Mouse (Mus musculus): ENCODE results near the gene Kctd15. TPM values are rescaled to one million over a fixed set of nuclear protein-coding genes. Genes with fewer than 3 reads are reported as not detected.

The Kctd15 gene
- polyA plus RNA-seq, 1 experiment: 25.0 TPM

DNA sequence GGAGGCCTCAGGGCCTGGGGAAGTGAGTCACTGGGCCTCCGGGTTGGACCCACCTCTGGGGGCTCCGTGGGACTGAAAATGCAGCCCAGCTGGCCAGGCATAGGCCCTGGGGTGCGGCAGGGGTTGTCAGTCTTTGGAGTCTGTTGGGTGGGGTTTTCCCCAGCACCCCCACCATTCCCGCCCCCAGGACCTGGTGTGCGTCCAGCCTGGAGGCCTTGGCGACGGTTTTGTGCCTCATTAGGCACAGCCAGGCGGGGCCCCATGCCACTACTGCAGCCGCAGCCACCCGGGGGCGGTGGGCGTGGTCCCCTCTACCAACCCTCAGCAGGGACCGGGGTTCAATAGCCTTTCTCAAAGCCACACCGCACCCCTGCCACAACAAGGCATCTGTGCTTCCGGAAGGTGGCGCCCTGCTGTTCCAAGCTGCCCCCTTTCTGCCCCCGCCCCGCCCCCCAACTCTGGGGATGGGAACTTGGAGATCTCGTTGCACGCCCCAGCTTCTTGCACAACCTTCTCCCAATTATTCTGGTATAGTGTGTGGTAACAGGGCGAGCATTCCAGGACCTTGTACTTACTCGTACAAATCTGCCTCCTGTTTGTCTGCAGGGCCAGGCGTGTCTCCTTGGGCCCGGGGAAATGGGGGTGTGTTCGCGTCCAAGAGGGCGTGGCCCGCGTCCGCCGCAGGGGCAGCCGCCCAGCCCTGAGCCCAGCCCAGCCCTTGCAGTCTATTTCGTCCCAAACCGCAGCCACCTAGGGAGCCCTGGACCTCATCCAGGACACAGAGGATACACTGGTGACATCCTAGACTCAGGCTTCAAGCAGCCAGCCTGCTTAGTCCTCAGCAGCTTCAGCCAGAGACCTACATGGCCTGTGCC, 26.1 kb downstream of the Kctd15 start:
- peak; percentile 8 to 40 for DNase-seq (ENCODE audit: extremely low spot score in 1 of 2, low spot score in 1 of 2)

DNA sequence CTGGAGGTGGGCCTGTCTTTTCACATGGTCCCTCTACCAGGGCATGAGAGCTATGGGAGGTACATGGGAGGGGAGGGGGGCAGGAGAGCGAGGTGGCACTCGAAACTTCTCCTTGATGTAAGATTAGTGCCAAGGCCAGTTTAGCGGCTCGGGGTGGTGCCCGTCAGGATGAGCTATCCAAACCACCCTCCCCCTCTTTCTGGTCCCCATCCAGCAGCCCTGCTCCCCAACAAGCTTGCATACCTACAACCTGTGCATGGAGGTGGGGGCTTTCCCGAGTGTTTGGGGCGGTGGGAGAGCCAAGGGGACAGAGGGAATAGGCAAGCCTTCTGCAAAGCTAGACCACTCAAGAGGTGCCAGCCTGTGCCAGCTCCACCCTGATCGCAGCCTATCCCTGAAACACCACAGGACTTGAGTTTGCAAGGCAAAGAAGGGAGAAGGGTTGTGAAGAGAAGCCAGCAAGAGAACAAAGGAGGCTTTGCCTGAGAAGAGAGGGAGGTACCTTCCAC, 26.8 kb downstream of the Kctd15 start:
- DNase-seq (ENCODE audit: extremely low spot score in 1 of 2, low spot score in 1 of 2): no peak

GRCm38 (mm10) chr7:34620411-34620810, 36.1 kb downstream of the Kctd15 start:
- no peak for DNase-seq (ENCODE audit: extremely low spot score in 1 of 2, low spot score in 1 of 2)

- no peak for DNase-seq (ENCODE audit: extremely low spot score in 1 of 2, low spot score in 1 of 2)
Measured at GRCm38 (mm10) chr7:34618141-34618890, 38.2 kb downstream of the Kctd15 start.

DNA sequence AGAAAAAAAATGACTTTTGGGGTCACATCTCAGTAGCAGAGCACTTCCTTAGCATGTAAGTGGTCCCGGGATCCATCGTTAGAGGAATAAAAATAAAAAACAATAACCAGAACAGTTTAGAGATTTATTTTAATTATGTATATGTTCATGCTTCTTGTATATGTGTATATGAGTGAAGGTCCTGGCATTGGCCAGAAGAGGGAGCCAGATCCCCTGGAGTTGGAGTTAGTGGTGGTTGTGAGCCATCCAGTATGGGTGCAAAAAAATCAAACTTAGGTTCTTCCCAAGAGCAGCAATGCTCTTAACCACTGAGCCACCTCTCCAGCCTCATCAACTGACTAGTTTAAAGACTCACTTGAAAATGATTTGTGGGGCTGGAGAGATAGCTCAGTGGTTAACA, 40.3 kb downstream of the Kctd15 start:
- no peak for DNase-seq (ENCODE audit: extremely low spot score in 1 of 2, low spot score in 1 of 2)

- DNase-seq (ENCODE audit: extremely low spot score in 1 of 2, low spot score in 1 of 2): no peak
Measured at GRCm38 (mm10) chr7:34610445-34610844, 46.1 kb downstream of the Kctd15 start.

DNA sequence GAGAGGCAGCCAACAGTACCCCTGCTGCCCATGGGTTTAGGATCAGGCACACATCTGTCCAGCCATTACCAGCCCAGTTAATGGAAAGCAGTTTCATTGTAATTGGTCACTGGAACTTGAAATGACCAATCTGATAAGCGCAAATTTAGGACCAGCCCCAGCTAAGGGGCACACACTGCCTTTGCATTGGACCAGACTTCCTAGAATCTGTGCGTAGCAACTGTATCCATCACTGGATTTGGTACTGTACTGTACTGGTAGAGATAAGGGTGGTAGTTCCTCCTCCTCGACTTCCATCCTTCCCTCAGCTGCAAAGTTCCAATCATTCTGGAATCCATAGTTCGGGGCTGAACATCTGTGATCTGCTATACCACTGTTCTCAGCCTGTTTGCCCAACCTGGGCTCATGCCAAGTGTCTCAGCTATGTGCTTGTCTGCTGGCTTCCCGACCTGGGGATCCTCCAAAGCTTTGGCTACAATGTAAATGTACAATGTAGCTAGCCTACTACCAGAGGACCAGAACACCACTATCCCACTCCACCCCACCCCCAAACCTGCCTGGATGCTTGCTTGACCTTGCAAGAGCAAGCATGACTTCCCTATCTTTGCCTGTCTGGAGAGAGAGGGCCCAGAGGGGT, 49.1 kb downstream of the Kctd15 start:
- no peak for DNase-seq (ENCODE audit: extremely low spot score in 1 of 2, low spot score in 1 of 2)

GRCm38 (mm10) chr7:34606729-34607128, 49.8 kb downstream of the Kctd15 start:
- DNase-seq (ENCODE audit: extremely low spot score in 1 of 2, low spot score in 1 of 2): no peak

DNA sequence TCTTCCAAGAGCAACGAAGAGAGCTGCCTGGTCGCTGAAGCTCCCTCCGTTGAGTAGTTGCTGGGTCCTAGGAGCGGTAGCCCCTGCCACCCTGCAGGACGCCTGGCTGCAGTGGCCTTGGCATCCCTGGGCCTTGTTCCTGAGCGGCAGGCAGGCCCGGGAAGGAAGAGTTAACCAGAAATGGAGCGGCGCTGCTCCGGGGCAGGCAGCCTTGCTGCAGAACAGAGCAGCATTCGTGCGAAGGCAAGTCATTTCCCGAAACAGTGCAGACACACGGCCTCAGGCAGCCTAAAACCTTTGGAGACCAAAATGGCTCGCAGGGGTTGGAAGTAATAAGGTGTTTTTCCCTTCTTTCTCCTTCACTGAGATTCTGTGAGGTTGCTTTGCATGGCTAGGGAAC, 50.5 kb downstream of the Kctd15 start:
- no peak for DNase-seq (ENCODE audit: extremely low spot score in 1 of 2, low spot score in 1 of 2)

DNA sequence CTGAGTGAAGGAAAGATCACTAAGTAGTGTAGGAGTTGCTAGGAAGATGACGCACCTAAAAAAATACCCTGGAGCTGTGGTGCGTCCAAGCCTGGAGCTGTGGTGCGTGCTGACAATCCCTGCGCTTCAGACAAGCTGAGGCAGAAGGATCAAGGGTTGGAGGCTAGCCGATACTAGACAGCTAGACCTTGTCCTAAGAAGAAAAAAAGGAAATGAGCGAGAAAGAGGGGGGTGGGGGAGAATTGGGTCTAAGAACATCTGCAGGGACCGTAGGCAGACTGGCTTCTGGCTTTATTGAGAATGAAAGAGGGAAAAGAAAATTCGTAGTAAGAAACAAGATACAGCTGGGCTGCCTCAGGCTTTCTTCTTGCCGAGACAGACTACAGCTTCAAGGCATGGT, 58.0 kb downstream of the Kctd15 start:
- no peak for DNase-seq (ENCODE audit: extremely low spot score in 1 of 2, low spot score in 1 of 2)

DNA sequence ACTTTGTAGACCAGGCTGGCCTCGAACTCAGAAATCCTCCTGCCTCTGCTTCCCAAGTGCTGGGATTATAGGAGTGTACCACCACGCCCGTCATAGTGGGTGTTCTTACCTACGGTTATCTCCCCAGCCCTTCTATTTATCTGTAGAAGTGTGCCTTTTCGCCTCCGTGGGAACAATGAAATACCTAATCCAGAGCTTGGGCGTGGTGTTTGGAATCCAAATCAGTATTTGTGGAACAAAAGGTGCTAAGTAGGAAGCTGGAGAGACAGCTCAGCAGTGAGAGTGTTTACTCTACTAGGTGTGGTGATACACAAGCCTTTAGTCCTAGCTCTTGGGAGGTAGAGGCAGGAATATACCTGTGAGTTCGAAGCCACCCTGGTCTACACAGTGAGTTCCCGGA, 58.5 kb downstream of the Kctd15 start:
- no peak for DNase-seq (ENCODE audit: extremely low spot score in 1 of 2, low spot score in 1 of 2)

- DNase-seq (ENCODE audit: extremely low spot score in 1 of 2, low spot score in 1 of 2): peak in 1 of 2 experiments; percentile 17
Measured at GRCm38 (mm10) chr7:34596531-34597235, 59.8 kb downstream of the Kctd15 start.

DNA sequence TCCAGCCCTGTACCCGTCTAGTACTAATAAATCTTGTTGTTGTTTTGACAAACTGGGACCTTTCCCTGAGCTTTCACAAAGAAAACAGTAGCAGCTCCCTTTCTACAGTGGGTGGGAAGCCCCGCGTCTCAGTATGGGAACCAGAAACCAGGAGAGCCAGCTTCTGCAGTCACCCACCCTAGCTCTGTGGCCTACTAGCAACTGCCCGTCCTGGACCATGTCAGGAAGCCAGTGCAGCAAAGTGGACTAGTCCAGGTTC, 61.3 kb downstream of the Kctd15 start:
- no peak for DNase-seq (ENCODE audit: extremely low spot score in 1 of 2, low spot score in 1 of 2)

DNA sequence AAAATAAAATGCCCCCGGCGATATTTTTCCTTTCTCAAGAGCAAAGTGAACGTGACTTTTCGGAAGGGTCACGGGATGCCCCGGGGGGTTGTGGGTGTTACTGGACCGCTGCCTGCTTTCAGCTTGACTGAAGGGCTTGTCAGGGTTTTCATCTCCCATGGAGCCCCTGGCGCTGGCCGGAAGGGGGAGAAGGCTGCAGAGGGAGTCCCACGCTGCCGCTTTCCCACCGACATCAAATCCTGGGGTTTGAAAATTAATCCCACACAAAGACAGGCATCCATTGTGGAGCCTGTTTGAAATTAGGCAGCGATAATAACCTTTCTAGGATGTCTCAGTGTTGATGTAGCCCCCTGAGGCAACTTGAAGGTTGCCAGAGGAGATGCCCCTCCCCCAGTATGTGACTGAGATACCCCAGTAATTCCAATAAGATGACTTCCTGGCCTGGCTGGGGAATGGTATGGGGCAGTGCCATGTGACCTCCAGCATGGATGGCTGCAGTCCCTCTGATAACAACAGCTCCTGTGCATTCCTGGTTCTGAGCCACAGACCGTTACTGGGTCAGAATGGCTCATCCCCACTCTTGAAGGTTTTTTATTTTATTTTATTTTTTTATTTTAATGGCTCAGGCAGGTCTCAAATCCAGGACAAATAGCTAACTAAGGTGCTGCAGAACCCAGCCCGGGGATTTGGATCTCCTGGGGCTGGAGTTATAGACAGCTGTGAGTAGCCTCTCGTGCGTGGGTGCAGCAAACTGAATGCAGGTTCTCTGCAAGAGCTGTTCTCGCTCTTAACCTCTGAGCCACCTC, 61.8 kb downstream of the Kctd15 start:
- peak in 1 of 2 experiments; percentile 41 for DNase-seq (ENCODE audit: extremely low spot score in 1 of 2, low spot score in 1 of 2)

- no peak for DNase-seq (ENCODE audit: extremely low spot score in 1 of 2, low spot score in 1 of 2)
Measured at GRCm38 (mm10) chr7:34590711-34591110, 65.8 kb downstream of the Kctd15 start.

Other genes with a start within 250 kb of the Kctd15 start
- gene Chst8, start 156.0 kb upstream of the Kctd15 start, polyA plus RNA-seq (2012; rRNA removed): 12.3 and 12.5 TPM in 2 replicates

Data from frontal cortex, adult 2 months (tissue).